Mouse (Mus musculus) limb, embryonic 10.5 days (tissue): ENCODE results near the gene Cyp8b1. TPM values are rescaled to one million over a fixed set of nuclear protein-coding genes. Genes with fewer than 3 reads are reported as not detected.

ENCODE experiments used
- DNase-seq: peaks from one replicate; pipeline ENCODE4 v3.0.0-alpha.2; 2017; ENCODE audit warnings: low spot score
- H3K27ac ChIP-seq: fragments of 300-500 bp; sonication (generic); 2 replicates; pipeline ENCODE4 v1.5.1; 2016; ENCODE audit warnings: mild to moderate bottlenecking
- H3K27me3 ChIP-seq: fragments of 300-500 bp; sonication (generic); 2 replicates; pipeline ENCODE4 v1.6.1; 2016; ENCODE audit warnings: low read depth, mild to moderate bottlenecking; ENCODE audit not compliant: poor library complexity, severe bottlenecking
- H3K36me3 ChIP-seq: fragments of 300-500 bp; sonication (generic); 2 replicates; pipeline ENCODE4 v1.6.1; 2016; ENCODE audit warnings: mild to moderate bottlenecking, moderate library complexity
- H3K4me1 ChIP-seq: fragments of 300-500 bp; sonication (generic); 2 replicates; pipeline ENCODE4 v1.6.1; 2016
- H3K4me3 ChIP-seq: fragments of 300-500 bp; sonication (generic); 2 replicates; pipeline ENCODE4 v1.5.1; 2016; ENCODE audit warnings: mild to moderate bottlenecking, moderate library complexity
- H3K9me3 ChIP-seq: fragments of 300-500 bp; sonication (generic); replicated peaks from 2 replicates; pipeline ENCODE4 v1.6.1; 2016; ENCODE audit warnings: mild to moderate bottlenecking
- WGBS: fragments of 180-500 bp; shearing (Covaris S2); methylation state at CpG from one replicate; pipeline ENCODE4 v1.1.7; 2016; 5-methylcytosine and 5-hydroxymethylcytosine counted together
- polyA plus RNA-seq: library from polyadenylated mRNA; unstranded; fragments of >200 nt; fragmentation: Nextera tagmentation; extraction: Ambion mirVana; gene quantifications from 2 replicates; pipeline ENCODE4 v1.2.1, GENCODE M21; 2016

Gene Cyp8b1
- polyA plus RNA-seq, 1 experiment from 2014 or later: not detected

DNA sequence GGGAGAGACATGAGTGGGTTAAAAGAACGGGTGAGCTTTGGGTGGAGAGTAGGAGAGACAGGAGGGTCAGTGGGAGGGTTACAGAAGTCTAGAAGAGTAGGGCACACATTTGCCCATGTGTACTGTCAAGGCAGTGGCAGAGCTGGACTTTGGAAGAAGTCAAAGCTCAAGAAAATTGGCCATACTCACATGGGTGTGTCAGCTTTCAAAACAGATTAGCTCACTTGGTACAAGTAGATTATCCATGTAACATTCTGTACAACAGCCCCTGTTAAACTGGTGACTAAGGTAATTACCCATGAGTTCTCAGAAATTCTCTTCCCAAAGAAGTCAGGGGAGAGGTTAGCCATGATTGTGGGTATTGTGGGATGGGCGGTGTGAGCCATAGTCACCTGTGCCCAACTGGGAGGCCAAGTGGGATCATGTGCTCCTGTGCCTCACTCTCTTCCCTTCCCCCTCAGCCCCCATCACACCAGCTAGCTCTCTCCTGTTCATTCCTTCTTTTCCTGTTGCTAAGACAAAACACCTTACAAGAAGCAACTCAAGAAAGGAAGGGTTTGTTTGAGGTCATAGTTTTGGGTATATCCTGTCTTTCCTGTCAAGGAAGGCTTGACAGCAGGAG, 43.9 kb downstream of the Cyp8b1 start:
- no peaks in the 10 kb centered on the region for H3K9me3 ChIP-seq
- 85% methylated on average over 2 of the region's 2 CpGs for WGBS
- no peak for DNase-seq

DNA sequence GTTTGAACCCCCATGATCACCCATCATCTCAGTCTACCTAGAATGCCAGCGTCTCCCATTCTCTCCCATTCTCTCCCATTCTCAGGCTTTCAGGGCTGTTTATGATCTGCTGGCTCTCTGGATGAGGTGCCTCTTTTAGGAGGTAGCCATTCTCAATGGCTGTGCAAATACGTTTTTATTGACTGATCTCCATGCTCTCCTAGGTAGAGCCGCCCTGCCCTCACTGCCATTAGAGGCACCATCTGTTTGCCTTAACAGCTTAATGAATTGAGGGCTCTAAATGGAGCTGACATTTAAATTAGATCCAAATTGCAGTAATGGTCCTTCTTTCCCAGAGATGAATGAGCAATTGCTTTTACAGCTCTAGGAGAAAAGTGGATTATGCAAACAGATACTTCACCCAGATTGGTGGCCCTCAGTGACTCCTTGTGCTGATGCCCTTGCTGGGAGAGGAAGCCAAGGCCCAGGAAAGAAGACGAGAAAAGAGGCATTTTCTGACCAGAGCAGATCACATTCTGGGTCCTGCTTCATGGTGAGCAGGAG, 46.1 kb downstream of the Cyp8b1 start:
- 22% methylated on average over 4 of the region's 4 CpGs for WGBS
- no peaks in the 10 kb centered on the region for H3K36me3 ChIP-seq
- H3K4me3 ChIP-seq: no peak overlapping the region
- no peaks in the 10 kb centered on the region for H3K9me3 ChIP-seq
- H3K27ac ChIP-seq: no peak overlapping the region
- peaks cover 16% of the 10 kb centered on the region for H3K4me1 ChIP-seq
- H3K27me3 ChIP-seq: peaks cover 40% of the 10 kb centered on the region
- no peak for DNase-seq

More for the DNA sequence above, 43.9 kb downstream of the Cyp8b1 start:
- Histone ChIP-seq H3K27me3 (peaks cover 39% of the 10 kb centered on the region), H3K27ac (no peak overlapping the region), H3K4me3 (no peak overlapping the region), H3K36me3 (no peaks in the 10 kb centered on the region), H3K4me1 (peaks cover 16% of the 10 kb centered on the region)

DNA sequence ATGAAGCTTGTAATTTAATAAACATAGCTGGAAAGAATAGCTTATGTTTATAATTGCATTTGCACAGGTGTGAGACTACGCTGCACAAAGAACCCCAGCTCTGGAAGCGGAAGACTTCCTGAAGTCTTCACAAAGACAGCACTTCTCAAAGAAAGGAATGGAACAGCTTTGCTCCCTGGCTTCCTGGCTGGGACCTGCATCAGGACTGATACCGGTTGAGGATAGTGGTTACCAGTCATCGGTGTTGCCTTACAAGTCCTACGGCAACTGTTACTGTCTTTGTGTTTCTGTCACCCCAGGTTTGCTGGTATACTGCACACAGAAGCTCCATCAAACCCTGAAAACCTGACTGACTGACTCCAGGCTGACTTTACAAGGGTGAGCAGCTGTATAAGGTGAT, 46.7 kb downstream of the Cyp8b1 start:
- Histone ChIP-seq H3K36me3 (no peaks in the 10 kb centered on the region), H3K4me1 (peaks cover 13% of the 10 kb centered on the region), H3K9me3 (no peaks in the 10 kb centered on the region), H3K4me3 (no peak overlapping the region), H3K27me3 (peaks cover 41% of the 10 kb centered on the region), H3K27ac (no peak overlapping the region)
- DNase-seq: no peak
- 82% methylated on average over 5 of the region's 5 CpGs for WGBS

DNA sequence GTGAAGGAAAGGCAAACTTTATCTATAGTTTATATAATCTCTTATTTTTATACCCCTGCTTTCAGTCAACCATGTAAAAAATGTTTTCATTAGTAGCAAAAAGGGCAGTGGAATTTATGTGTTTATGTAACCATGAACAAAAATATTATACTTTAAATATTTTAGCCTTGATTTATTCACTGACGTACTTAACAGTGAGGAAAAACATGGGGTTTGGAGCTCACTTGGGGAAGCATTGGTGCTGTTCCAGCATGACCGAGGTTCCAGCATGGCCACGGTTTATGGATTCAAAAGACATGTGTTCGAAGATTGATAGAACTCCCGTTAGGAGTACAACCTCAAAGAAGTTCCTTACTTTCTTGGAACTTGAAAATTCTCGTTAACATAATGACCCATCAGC, 47.9 kb downstream of the Cyp8b1 start:
- peaks cover 46% of the 10 kb centered on the region for H3K27me3 ChIP-seq
- no peak overlapping the region for H3K27ac ChIP-seq
- DNase-seq: no peak
- peaks cover 13% of the 10 kb centered on the region for H3K4me1 ChIP-seq
- no peaks in the 10 kb centered on the region for H3K9me3 ChIP-seq
- 87% methylated on average over 6 of the region's 6 CpGs for WGBS
- H3K4me3 ChIP-seq: no peak overlapping the region
- H3K36me3 ChIP-seq: no peaks in the 10 kb centered on the region

DNA sequence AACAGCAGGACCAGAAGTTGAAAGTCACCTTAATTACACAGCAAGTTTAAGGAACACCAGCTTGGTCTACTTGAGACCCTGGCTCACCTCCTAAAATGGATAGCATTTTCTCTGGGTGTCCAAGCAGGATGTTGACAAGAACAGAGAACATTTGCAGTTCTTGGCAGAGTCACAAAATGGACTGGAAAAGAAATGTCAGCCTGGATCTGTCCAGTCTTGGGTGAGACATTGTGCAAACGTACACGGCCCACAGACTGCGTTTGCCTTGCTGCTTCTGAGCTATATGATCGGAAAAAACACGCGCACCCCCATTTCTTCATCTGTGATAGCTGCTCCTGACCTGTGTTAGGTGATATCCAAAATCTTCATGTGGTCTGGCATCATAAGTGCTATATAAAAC, 48.5 kb downstream of the Cyp8b1 start:
- WGBS: 95% methylated on average over 6 of the region's 6 CpGs
- no peak for DNase-seq
- Histone ChIP-seq H3K36me3 (no peaks in the 10 kb centered on the region), H3K27me3 (peaks cover 40% of the 10 kb centered on the region), H3K4me1 (peaks cover 13% of the 10 kb centered on the region), H3K9me3 (no peaks in the 10 kb centered on the region), H3K4me3 (no peak overlapping the region), H3K27ac (no peak overlapping the region)

DNA sequence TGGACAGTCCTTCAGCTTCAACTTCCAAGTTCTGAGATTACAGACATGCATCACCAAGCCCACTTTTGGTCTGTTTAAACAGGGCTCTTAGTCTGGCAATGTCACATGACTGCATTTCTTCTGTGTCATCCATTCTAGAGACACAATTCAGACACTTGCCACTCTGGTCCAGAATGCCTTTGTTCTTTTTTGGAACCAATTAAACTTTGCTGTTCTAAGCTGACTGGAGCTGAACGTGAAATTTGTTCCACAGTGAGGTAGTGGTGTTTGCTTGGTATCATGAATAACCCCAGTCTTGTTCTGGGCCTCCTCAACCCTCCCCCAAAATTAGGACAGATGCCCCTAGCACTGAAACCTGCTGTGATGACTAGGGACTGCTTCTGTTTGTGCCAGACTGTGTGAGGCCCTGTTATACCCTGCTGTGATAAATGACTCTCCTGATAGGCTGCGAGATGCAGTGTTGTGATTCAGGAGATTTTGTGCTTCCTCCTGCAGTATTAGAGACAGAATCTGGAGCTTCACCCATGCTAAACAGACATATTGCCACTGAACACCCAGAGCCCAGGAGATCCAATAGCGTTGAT, 50.6 kb downstream of the Cyp8b1 start:
- H3K36me3 ChIP-seq: no peaks in the 10 kb centered on the region
- H3K9me3 ChIP-seq: no peaks in the 10 kb centered on the region
- H3K27me3 ChIP-seq: peaks cover 28% of the 10 kb centered on the region
- no peak overlapping the region for H3K27ac ChIP-seq
- no peak for DNase-seq
- H3K4me3 ChIP-seq: no peak overlapping the region
- H3K4me1 ChIP-seq: peaks cover 9% of the 10 kb centered on the region
- WGBS: 53% methylated on average over 3 of the region's 3 CpGs

DNA sequence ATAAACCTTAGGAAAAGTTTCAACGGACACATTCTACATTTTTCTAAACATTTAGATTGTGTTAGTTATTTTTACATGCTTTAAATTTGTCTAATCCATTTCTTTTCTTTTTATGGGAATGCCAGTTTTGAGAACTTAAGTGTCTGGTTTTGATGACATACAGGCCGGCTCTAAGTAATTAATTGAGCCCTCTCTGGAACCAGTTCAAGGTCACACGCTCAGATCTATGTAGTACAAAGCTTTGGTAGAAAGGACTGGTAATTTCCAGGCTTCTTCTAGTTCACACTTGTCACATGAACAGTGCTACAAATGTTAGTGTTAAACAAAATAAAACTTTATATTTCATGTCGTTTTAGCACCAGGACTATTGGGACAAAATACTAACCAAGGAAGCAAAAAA, 51.3 kb downstream of the Cyp8b1 start:
- H3K4me3 ChIP-seq: no peak overlapping the region
- 64% methylated on average over 4 of the region's 4 CpGs for WGBS
- no peak for DNase-seq
- H3K27me3 ChIP-seq: peaks cover 28% of the 10 kb centered on the region
- H3K9me3 ChIP-seq: no peaks in the 10 kb centered on the region
- H3K27ac ChIP-seq: no peak overlapping the region
- no peaks in the 10 kb centered on the region for H3K36me3 ChIP-seq
- H3K4me1 ChIP-seq: peaks cover 2% of the 10 kb centered on the region

Other genes starting within 250 kb of the Cyp8b1 start
- 10.9 and 12.6 TPM in 2 replicates for gene Sec22c, start 210.8 kb downstream of the Cyp8b1 start, polyA plus RNA-seq
- 93.9 and 94.8 TPM in 2 replicates for gene Ss18l2, start 206.0 kb downstream of the Cyp8b1 start, polyA plus RNA-seq
- gene Nktr, start 197.1 kb downstream of the Cyp8b1 start, polyA plus RNA-seq: 47.2 and 58.8 TPM in 2 replicates
- 4.4 and 7.0 TPM in 2 replicates for gene Zfp651, start 157.0 kb downstream of the Cyp8b1 start, polyA plus RNA-seq
- gene Klhl40, start 138.7 kb downstream of the Cyp8b1 start, polyA plus RNA-seq: 0.10 and 0.71 TPM in 2 replicates
- gene Hhatl, start 123.8 kb downstream of the Cyp8b1 start, polyA plus RNA-seq: not detected in 2 replicates
- gene Ccdc13, start 76.8 kb downstream of the Cyp8b1 start, polyA plus RNA-seq: 0.36 and 0.38 TPM in 2 replicates
- 174 and 201 TPM in 2 replicates for gene Higd1a, start 57.9 kb downstream of the Cyp8b1 start, polyA plus RNA-seq
- 0.16 TPM in 1 of 2 replicates, not detected in the other for gene Ackr2, start 17.9 kb downstream of the Cyp8b1 start, polyA plus RNA-seq
- gene Fam198a, start 34.7 kb upstream of the Cyp8b1 start, polyA plus RNA-seq: 0.40 and 0.65 TPM in 2 replicates
- gene Pomgnt2, start 80.8 kb upstream of the Cyp8b1 start, polyA plus RNA-seq: 11.5 and 12.5 TPM in 2 replicates
- 26.6 and 41.1 TPM in 2 replicates for gene Snrk, start 201.0 kb upstream of the Cyp8b1 start, polyA plus RNA-seq